Mouse (Mus musculus) MEL (cell line): ENCODE measurements around the gene Prss28.

Experiments
- CHD1 ChIP-seq: IDR thresholded peaks from 2 replicates; pipeline ENCODE4 v1.6.1; 2012; ENCODE audit warnings: low read depth, mild to moderate bottlenecking, inconsistent platforms, low read length, improper control_type of control experiment
- CTCF ChIP-seq, 3 experiments: IDR thresholded peaks in 2 of 3; conservative IDR thresholded peaks in 1 of 3; 2 replicates each; pipeline ENCODE4 v1.5.1; 2011 to 2012; ENCODE audit warnings: low read length in 3 of 3, low read depth in 2 of 3, mild to moderate bottlenecking in 2 of 3, improper control_type of control experiment in 1 of 3, inconsistent platforms in 1 of 3, mixed read lengths in 1 of 3, moderate library complexity in 1 of 3; ENCODE audit not compliant: control insufficient read depth in 1 of 3, insufficient read depth in 1 of 3, poor library complexity in 1 of 3, severe bottlenecking in 1 of 3
- ETS1 ChIP-seq: IDR thresholded peaks from 2 replicates; pipeline ENCODE4 v1.6.1; 2012; ENCODE audit warnings: low read depth, mild to moderate bottlenecking, inconsistent platforms, low read length, improper control_type of control experiment, moderate library complexity
- MAZ ChIP-seq: IDR thresholded peaks from 2 replicates; pipeline ENCODE4 v1.6.1; 2012; ENCODE audit warnings: low read depth, mild to moderate bottlenecking, inconsistent platforms, low read length, improper control_type of control experiment
- MXI1 ChIP-seq: IDR thresholded peaks from 2 replicates; pipeline ENCODE4 v1.6.1; 2011; ENCODE audit warnings: mild to moderate bottlenecking, low read depth, low read length, improper control_type of control experiment
- NELFE ChIP-seq: IDR thresholded peaks from 2 replicates; pipeline ENCODE4 v1.6.1; 2011; ENCODE audit warnings: low read depth, low read length, improper control_type of control experiment
- POLR2A ChIP-seq, 2 experiments: IDR thresholded peaks; 2 replicates each; pipeline ENCODE4 v1.6.1; 2011 to 2012; ENCODE audit warnings: low read length in 2 of 2, mild to moderate bottlenecking in 2 of 2, control low read depth in 1 of 2, improper control_type of control experiment in 1 of 2, low read depth in 1 of 2, moderate library complexity in 1 of 2; ENCODE audit not compliant: control insufficient read depth in 1 of 2, insufficient read depth in 1 of 2, poor library complexity in 1 of 2
- POLR2AphosphoS2 ChIP-seq: IDR thresholded peaks from 2 replicates; pipeline ENCODE4 v1.6.1; 2011; ENCODE audit warnings: low read length, improper control_type of control experiment
- RAD21 ChIP-seq: IDR thresholded peaks from 2 replicates; pipeline ENCODE4 v1.6.1; 2011; ENCODE audit warnings: mild to moderate bottlenecking, low read depth, low read length, improper control_type of control experiment
- RCOR1 ChIP-seq: IDR thresholded peaks from 2 replicates; pipeline ENCODE4 v1.6.1; 2012; ENCODE audit warnings: low read depth, mild to moderate bottlenecking, inconsistent platforms, low read length, improper control_type of control experiment
- ZNF384 ChIP-seq: IDR thresholded peaks from 2 replicates; pipeline ENCODE4 v1.6.1; 2012; ENCODE audit warnings: low read depth, mild to moderate bottlenecking, inconsistent platforms, low read length, improper control_type of control experiment

GRCm38 (mm10) chr17:25288842-25289241 lies 19.6 kb upstream of the Prss28 start:
- TF ChIP-seq MXI1 (no peak), ZNF384 (no peak), CTCF (IDR thresholded peaks at IDR 0.05 in 2 of 3, conservative IDR thresholded peaks at IDR 0.05 in 1 of 3; ENCODE audit: control insufficient read depth in 1 of 3, insufficient read depth in 1 of 3, low read depth in 2 of 3, low read length in 3 of 3, poor library complexity in 1 of 3, severe bottlenecking in 1 of 3) (peak; percentile 89 to 92 (median 91)), ETS1 (no peak), POLR2A (IDR thresholded peaks at IDR 0.05; ENCODE audit: control insufficient read depth in 1 of 2, insufficient read depth in 1 of 2, low read depth in 1 of 2, low read length in 2 of 2, poor library complexity in 1 of 2) (no peak), CHD1 (no peak), POLR2AphosphoS2 (no peak), RAD21 (peak; percentile 60), NELFE (no peak), RCOR1 (no peak), MAZ (no peak)
